Mouse (Mus musculus) cerebellum, adult 2 months (tissue): Measurements from ENCODE around the gene Fam222a. TPM values are rescaled to one million over a fixed set of nuclear protein-coding genes. Genes with fewer than 3 reads are reported as not detected.

ENCODE experiments used
- DNase-seq, 2 experiments: peaks; one replicate each; pipeline ENCODE4 v3.0.0; 2021
- H3K27ac ChIP-seq: fragments of 200-500 bp; 2 replicates; pipeline ENCODE4 v1.5.1; 2012; ENCODE audit warnings: low read length, control low read depth, inconsistent platforms; ENCODE audit not compliant: insufficient read depth
- H3K27me3 ChIP-seq: fragments of 200-500 bp; 2 replicates; pipeline ENCODE4 v1.6.1; 2012; ENCODE audit warnings: inconsistent platforms, mild to moderate bottlenecking, low read length, moderate library complexity; ENCODE audit not compliant: control insufficient read depth, insufficient read depth
- H3K4me1 ChIP-seq: fragments of 200-500 bp; 2 replicates; pipeline ENCODE4 v1.6.1; 2011; ENCODE audit warnings: low read length; ENCODE audit not compliant: control insufficient read depth, insufficient read depth
- H3K4me3 ChIP-seq: fragments of 200-500 bp; replicated peaks from 2 replicates; pipeline ENCODE3; 2011; ENCODE audit warnings: mild to moderate bottlenecking, low read depth, low read length, control low read depth; ENCODE audit not compliant: insufficient read depth
- CTCF ChIP-seq: fragments of 200-500 bp; IDR thresholded peaks from 2 replicates; pipeline ENCODE4 v1.5.1; 2011; ENCODE audit warnings: low read depth, mild to moderate bottlenecking, control low read depth, low read length, moderate library complexity, borderline replicate concordance; ENCODE audit not compliant: insufficient read depth
- POLR2A ChIP-seq: fragments of 200-500 bp; IDR thresholded peaks from 2 replicates; pipeline ENCODE4 v1.6.1; 2011; ENCODE audit warnings: low read length, control low read depth, borderline replicate concordance; ENCODE audit not compliant: insufficient read depth
- WGBS: fragments of 180-500 bp; shearing (Covaris S2); methylation state at CpG from one replicate; pipeline ENCODE4 v1.1.7; 2018; 5-methylcytosine and 5-hydroxymethylcytosine counted together
- polyA plus RNA-seq: library from polyadenylated mRNA; depleted of rRNA; stranded (reverse); fragments of >200 nt; gene quantifications from 2 replicates; pipeline ENCODE4 v1.2.3, GENCODE M21; 2012

Gene Fam222a
- polyA plus RNA-seq, 1 experiment: 18.7 TPM

- Histone ChIP-seq H3K27me3 (no peaks in the 10 kb centered on the region), H3K27ac (no peak overlapping the region), H3K4me1 (0 out of 2 replicates have a peak, but pooled peaks cover 2% of the 10 kb centered on the region), H3K4me3 (no peak overlapping the region)
- 59% methylated on average over 6 of the region's 6 CpGs for WGBS
- no peak for DNase-seq
- TF ChIP-seq POLR2A (no peak), CTCF (no peak)
Measured at GRCm38 (mm10) chr5:114644918-114645317, 77.1 kb downstream of the Fam222a start.

GRCm38 (mm10) chr5:114645916-114646315 is 78.1 kb downstream of the Fam222a start:
- Histone ChIP-seq H3K4me1 (0 out of 2 replicates have a peak, but pooled peaks cover 2% of the 10 kb centered on the region), H3K27me3 (no peaks in the 10 kb centered on the region), H3K27ac (no peak overlapping the region), H3K4me3 (no peak overlapping the region)
- WGBS: 33% methylated on average over 5 of the region's 5 CpGs
- TF ChIP-seq CTCF (no peak), POLR2A (no peak)
- no peak for DNase-seq

- 0 out of 2 replicates have a peak, but pooled peaks cover 2% of the 10 kb centered on the region for H3K4me1 ChIP-seq
- WGBS: 4% methylated on average over 27 of the region's 27 CpGs
- H3K27ac ChIP-seq: no peak overlapping the region
- peak overlapping the region; percentile 53 for H3K4me3 ChIP-seq
- TF ChIP-seq POLR2A (no peak), CTCF (no peak)
- no peaks in the 10 kb centered on the region for H3K27me3 ChIP-seq
- peak; percentile 20 to 37 for DNase-seq
Measured at GRCm38 (mm10) chr5:114647211-114647974, 79.6 kb downstream of the Fam222a start.

GRCm38 (mm10) chr5:114648728-114649311 is 81.0 kb downstream of the Fam222a start:
- WGBS: 65% methylated on average over 11 of the region's 11 CpGs
- no peak overlapping the region for H3K27ac ChIP-seq
- no peak for DNase-seq
- 0 out of 2 replicates have a peak, but pooled peaks cover 2% of the 10 kb centered on the region for H3K4me1 ChIP-seq
- H3K27me3 ChIP-seq: no peaks in the 10 kb centered on the region
- TF ChIP-seq POLR2A: no peak
- no peak for TF ChIP-seq CTCF
- no peak overlapping the region for H3K4me3 ChIP-seq

GRCm38 (mm10) chr5:114651002-114651401 is 83.2 kb downstream of the Fam222a start:
- TF ChIP-seq POLR2A (no peak), CTCF (no peak)
- H3K4me1 ChIP-seq: 0 out of 2 replicates have a peak, but pooled peaks cover 2% of the 10 kb centered on the region
- DNase-seq: no peak
- H3K27me3 ChIP-seq: no peaks in the 10 kb centered on the region
- H3K4me3 ChIP-seq: no peak overlapping the region
- H3K27ac ChIP-seq: no peak overlapping the region
- WGBS: 34% methylated on average over 14 of the region's 14 CpGs

- 0 out of 2 replicates have a peak, but pooled peaks cover 2% of the 10 kb centered on the region for H3K4me1 ChIP-seq
- H3K4me3 ChIP-seq: no peak overlapping the region
- TF ChIP-seq CTCF (no peak), POLR2A (no peak)
- no peaks in the 10 kb centered on the region for H3K27me3 ChIP-seq
- 72% methylated on average over 3 of the region's 3 CpGs for WGBS
- no peak for DNase-seq
- H3K27ac ChIP-seq: no peak overlapping the region
Measured at GRCm38 (mm10) chr5:114651449-114651848, 83.6 kb downstream of the Fam222a start.

GRCm38 (mm10) chr5:114653656-114654437 is 86.0 kb downstream of the Fam222a start:
- H3K4me3 ChIP-seq: no peak overlapping the region
- H3K27me3 ChIP-seq: peaks cover 4% of the 10 kb centered on the region; the same call in 1 of the 2 replicates
- TF ChIP-seq POLR2A: no peak
- TF ChIP-seq CTCF: no peak
- H3K27ac ChIP-seq: no peak overlapping the region
- H3K4me1 ChIP-seq: no peaks in the 10 kb centered on the region
- DNase-seq: no peak
- 79% methylated on average over 15 of the region's 15 CpGs for WGBS

- Histone ChIP-seq H3K4me3 (no peak overlapping the region), H3K27me3 (peaks cover 4% of the 10 kb centered on the region; the same call in 1 of the 2 replicates), H3K27ac (no peak overlapping the region), H3K4me1 (no peaks in the 10 kb centered on the region)
- no peak for DNase-seq
- no peak for TF ChIP-seq POLR2A
- TF ChIP-seq CTCF: no peak
- WGBS: 86% methylated on average over 5 of the region's 5 CpGs
Measured at GRCm38 (mm10) chr5:114655721-114656120, 87.9 kb downstream of the Fam222a start.
